Mouse (Mus musculus) bone marrow, adult 2 months (tissue): ENCODE data around the gene Erbb2. TPM values are rescaled to one million over a fixed set of nuclear protein-coding genes. Genes with fewer than 3 reads are reported as not detected.
A peak's percentile ranks its signal among the peaks of the same experiment; 100 is the strongest.

Source experiments
- H3K27ac ChIP-seq: fragments of 200-500 bp; 2 replicates; pipeline ENCODE4 v1.5.1; 2012; ENCODE audit warnings: low read depth, mild to moderate bottlenecking, control low read depth, inconsistent platforms, low read length; ENCODE audit not compliant: control insufficient read depth, poor library complexity, insufficient read depth
- H3K4me1 ChIP-seq: fragments of 200-500 bp; 2 replicates; pipeline ENCODE4 v1.6.1; 2011; ENCODE audit warnings: low read length; ENCODE audit not compliant: control insufficient read depth, insufficient read depth
- H3K4me3 ChIP-seq: fragments of 200-500 bp; replicated peaks from 2 replicates; pipeline ENCODE3; 2011; ENCODE audit warnings: mild to moderate bottlenecking, low read depth, low read length, control low read depth; ENCODE audit not compliant: control insufficient read depth
- CTCF ChIP-seq: fragments of 200-500 bp; IDR thresholded peaks from 2 replicates; pipeline ENCODE4 v1.5.1; 2011; ENCODE audit warnings: low read length, control low read depth; ENCODE audit not compliant: control insufficient read depth, insufficient read depth
- POLR2A ChIP-seq: fragments of 200-500 bp; IDR thresholded peaks from 2 replicates; pipeline ENCODE4 v1.6.1; 2011; ENCODE audit warnings: low read depth, mild to moderate bottlenecking, control low read depth, low read length, borderline replicate concordance; ENCODE audit not compliant: control insufficient read depth
- WGBS: fragments of 180-500 bp; shearing (Covaris S2); methylation state at CpG from one replicate; pipeline ENCODE4 v1.1.7; 2018; 5-methylcytosine and 5-hydroxymethylcytosine counted together
- polyA plus RNA-seq: library from polyadenylated mRNA; stranded (reverse); fragments of >200 nt; gene quantifications from 2 replicates; pipeline ENCODE4 v1.2.4, GENCODE M21; 2011; ENCODE audit warnings: low replicate concordance; ENCODE audit not compliant: missing spikeins, insufficient read depth, insufficient read length

Erbb2 gene
- polyA plus RNA-seq, 1 experiment = 2.4 TPM

GRCm38 (mm10) chr11:98463911-98464310, 51.6 kb downstream of the Erbb2 start:
- H3K4me1 ChIP-seq = peaks cover 3% of the 10 kb centered on the region; the same call in 1 of the 2 replicates
- TF ChIP-seq POLR2A = no peak
- peak overlapping the region; percentile 47 for H3K27ac ChIP-seq
- 58% methylated on average over 9 of the region's 9 CpGs for WGBS
- no peak overlapping the region for H3K4me3 ChIP-seq

GRCm38 (mm10) chr11:98464516-98464915, 52.2 kb downstream of the Erbb2 start:
- TF ChIP-seq POLR2A = no peak
- TF ChIP-seq CTCF = no peak
- no peak overlapping the region for H3K4me3 ChIP-seq
- WGBS = 64% methylated on average over 6 of the region's 6 CpGs
- H3K4me1 ChIP-seq = peaks cover 4% of the 10 kb centered on the region; the same call in 1 of the 2 replicates
- H3K27ac ChIP-seq = no peak overlapping the region

DNA sequence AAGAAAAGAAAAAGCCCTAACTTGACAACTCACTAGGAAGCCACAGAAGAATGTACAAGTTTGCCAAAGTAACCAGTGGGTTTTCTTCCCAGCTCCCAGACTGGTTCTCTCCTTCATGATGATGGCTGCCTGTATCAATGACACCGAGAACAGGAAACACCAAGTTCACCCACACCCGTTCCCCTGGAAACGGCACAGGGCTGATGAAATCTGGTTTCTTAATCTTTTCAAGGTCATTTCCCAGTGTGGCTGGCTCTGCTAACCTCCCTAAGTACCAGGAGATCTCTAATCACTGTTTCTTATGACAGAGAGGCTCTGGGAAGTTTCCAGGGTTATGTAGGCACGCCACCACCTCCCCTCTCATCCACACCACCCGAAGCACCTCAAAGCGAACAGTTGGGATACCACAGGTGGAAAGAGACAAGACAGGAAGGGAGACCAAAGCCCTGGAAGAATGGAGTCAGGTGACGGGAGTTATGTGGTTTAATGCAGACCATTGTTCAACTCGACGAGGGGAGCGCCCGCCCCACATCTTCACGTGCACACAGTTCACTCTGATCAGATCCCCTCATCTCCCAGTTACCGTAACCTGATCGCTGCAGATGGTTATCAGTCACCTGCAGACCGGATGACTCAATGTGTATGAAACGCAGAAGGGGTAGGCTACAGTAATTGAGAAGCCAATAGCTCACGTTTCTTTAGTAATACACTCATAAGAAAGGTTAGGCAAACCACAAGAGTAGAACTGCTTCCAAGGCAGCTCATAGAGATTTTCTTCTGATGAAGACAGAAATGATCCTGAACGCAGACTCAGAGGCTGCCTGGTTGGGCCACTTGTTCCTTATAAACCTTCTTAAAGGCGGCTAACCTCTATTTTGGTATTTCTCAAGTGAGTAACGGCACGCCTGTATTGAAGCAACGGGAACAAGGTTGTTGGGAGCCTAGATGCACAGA, 57.8 kb downstream of the Erbb2 start:
- Histone ChIP-seq H3K4me1 (peaks cover 8% of the 10 kb centered on the region), H3K27ac (peak overlapping the region; percentile 77; the same call in 1 of the 2 replicates), H3K4me3 (no peak overlapping the region)
- 45% methylated on average over 22 of the region's 22 CpGs for WGBS
- TF ChIP-seq CTCF (no peak), POLR2A (no peak)

GRCm38 (mm10) chr11:98470795-98471194, 58.5 kb downstream of the Erbb2 start:
- 50% methylated on average over 6 of the region's 6 CpGs for WGBS
- H3K4me1 ChIP-seq = peaks cover 8% of the 10 kb centered on the region
- H3K4me3 ChIP-seq = no peak overlapping the region
- H3K27ac ChIP-seq = peak overlapping the region; percentile 77
- no peak for TF ChIP-seq CTCF
- no peak for TF ChIP-seq POLR2A

- no peak overlapping the region for H3K4me3 ChIP-seq
- TF ChIP-seq POLR2A = no peak
- no peak for TF ChIP-seq CTCF
- 71% methylated on average over 4 of the region's 4 CpGs for WGBS
- H3K27ac ChIP-seq = 0 out of 2 replicates have a peak overlapping the region, but pooled peaks have one; percentile 4
- peaks cover 8% of the 10 kb centered on the region for H3K4me1 ChIP-seq
These were observed 60.4 kb downstream of the Erbb2 start for GRCm38 (mm10) chr11:98472696-98473095.

- TF ChIP-seq POLR2A (no peak), CTCF (no peak)
- Histone ChIP-seq H3K4me1 (peaks cover 8% of the 10 kb centered on the region), H3K27ac (no peak overlapping the region), H3K4me3 (no peak overlapping the region)
- WGBS = 43% methylated on average over 8 of the region's 8 CpGs
These were observed 61.7 kb downstream of the Erbb2 start for GRCm38 (mm10) chr11:98473916-98474479.

GRCm38 (mm10) chr11:98474967-98475366, 62.7 kb downstream of the Erbb2 start:
- 84% methylated on average over 11 of the region's 11 CpGs for WGBS
- TF ChIP-seq POLR2A (no peak), CTCF (no peak)
- no peak overlapping the region for H3K27ac ChIP-seq
- H3K4me1 ChIP-seq = peaks cover 6% of the 10 kb centered on the region
- H3K4me3 ChIP-seq = no peak overlapping the region

- Histone ChIP-seq H3K4me3 (no peak overlapping the region), H3K4me1 (peaks cover 5% of the 10 kb centered on the region), H3K27ac (no peak overlapping the region)
- TF ChIP-seq POLR2A (no peak), CTCF (no peak)
- WGBS = 74% methylated on average over 9 of the region's 9 CpGs
These were observed 63.6 kb downstream of the Erbb2 start for GRCm38 (mm10) chr11:98475630-98476433.
